Mouse (Mus musculus): ENCODE measurements around the gene Cir1.

DNA sequence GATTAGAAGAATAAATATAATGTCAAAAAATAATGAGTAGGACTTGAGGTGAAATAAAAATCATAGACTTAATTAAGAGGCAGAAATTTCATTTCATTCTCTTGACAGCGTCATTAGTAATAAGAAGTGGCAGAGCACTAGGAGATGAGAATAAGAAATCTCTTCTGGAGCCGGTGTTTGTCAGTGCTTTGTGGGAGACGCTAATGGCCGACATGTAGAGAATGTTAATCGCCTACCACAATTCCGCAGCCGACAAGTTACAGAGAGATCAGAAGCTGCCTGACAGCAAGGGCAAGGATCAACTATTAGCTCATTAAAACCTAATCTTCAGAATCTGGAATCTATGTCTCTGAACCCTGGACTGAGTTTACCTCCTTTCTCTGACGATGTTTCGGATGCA, 35.3 kb upstream of the Cir1 start:
- TF ChIP-seq CTCF (conservative IDR thresholded peaks at IDR 0.05; ENCODE audit: insufficient read depth, insufficient read length, low read depth, low read length) (no peak), POLR2A (IDR thresholded peaks at IDR 0.05; ENCODE audit: low read depth, low read length) (no peak)

Measured in kidney, adult 2 months (tissue).